Mouse (Mus musculus) embryonic stem cell, embryonic (primary cell): Measurements from ENCODE around the gene Tsnaxip1.

Experiments
- CTCF ChIA-PET, 4 experiments: fragments of 300-600 bp in 2 of 4; fragments of 350-600 bp in 2 of 4; sonication (Branson Sonifier 250); formaldehyde crosslinking; loops; one replicate each; lab custom pipeline; 2022; ENCODE audit warnings: inconsistent platforms in 2 of 4; lab: Charles Lee
- POLR2A ChIA-PET, 4 experiments: fragments of 300-600 bp in 2 of 4; fragments of 350-600 bp in 2 of 4; sonication (Branson Sonifier 250); formaldehyde crosslinking; loops; one replicate each; lab custom pipeline; 2022; ENCODE audit warnings: antibody characterized with exemption in 4 of 4, inconsistent platforms in 1 of 4; lab: Charles Lee

Gene Tsnaxip1

GRCm38 (mm10) chr8:105866364-105867029, 39.0 kb downstream of the Tsnaxip1 start:
- ChIA-PET POLR2A (interaction anchor here in 3 of 4 experiments (0.5 to 5.1 kb wide), 22 partner anchors 10 to 191 kb away, joined by 3 to 58 read pairs (median 4); partner anchors contain the start of genes Thap11 (in 2 of the 3), Edc4 (in 1 of the 3), Nrn1l (in 1 of the 3) and Pskh1 (in 1 of the 3)), CTCF (interaction anchor here (0.6 to 3.0 kb wide), 16 partner anchors 11 to 152 kb away, joined by 3 to 28 read pairs (median 5); partner anchors contain the start of genes Thap11 (in 3 of the 4), Nrn1l (in 1 of the 4), Pskh1 (in 1 of the 4) and Ranbp10 (in 1 of the 4))

- CTCF ChIA-PET, result no interaction called here
- POLR2A ChIA-PET, result interaction anchor here in 2 of 4 experiments (0.9 to 8.4 kb wide), 12 partner anchors 9 to 75 kb away, joined by 3 to 58 read pairs (median 5); partner anchors contain the start of genes Nutf2 (in 2 of the 2), Nrn1l (in 1 of the 2), Pskh1 (in 1 of the 2) and Thap11 (in 1 of the 2)
Observed at GRCm38 (mm10) chr8:105874301-105874700, 46.8 kb downstream of the Tsnaxip1 start.

- CTCF ChIA-PET, result interaction anchor here in 1 of 4 experiments (0.6 kb wide), 2 partner anchors 10 to 1868 kb away, joined by 3 to 6 read pairs; no protein-coding TSS in a partner anchor
- POLR2A ChIA-PET, result interaction anchor here in 3 of 4 experiments (0.6 to 8.4 kb wide), 18 partner anchors 11 to 287 kb away, joined by 3 to 58 read pairs (median 7); partner anchors contain the start of genes Nutf2 (in 3 of the 3), Nrn1l (in 2 of the 3) and Pskh1 (in 1 of the 3)
Observed at GRCm38 (mm10) chr8:105880754-105881520, 53.4 kb downstream of the Tsnaxip1 start, which contains the start of gene Edc4. Gene Edc4 (plus strand): TSS chr8:105880881.

GRCm38 (mm10) chr8:105889756-105890465, 62.4 kb downstream of the Tsnaxip1 start:
- ChIA-PET POLR2A (interaction anchor here in 3 of 4 experiments (0.6 to 2.4 kb wide), 14 partner anchors 10 to 307 kb away, joined by 3 to 8 read pairs (median 4); partner anchors contain the start of genes Pskh1 (in 3 of the 3) and Thap11 (in 1 of the 3)), CTCF (interaction anchor here (0.5 to 2.2 kb wide), 5 partner anchors 24 to 337 kb away, joined by 3 to 7 read pairs (median 3); no protein-coding TSS in a partner anchor)

- CTCF ChIA-PET, result interaction anchor here in 2 of 4 experiments (0.7 to 2.2 kb wide), 3 partner anchors 25 to 166 kb away, joined by 3 to 7 read pairs (median 3); no protein-coding TSS in a partner anchor
- POLR2A ChIA-PET, result interaction anchor here in 3 of 4 experiments (0.5 to 1.8 kb wide), 15 partner anchors 8 to 308 kb away, joined by 3 to 8 read pairs (median 4); partner anchors contain the start of gene Pskh1 (in 3 of the 3)
Observed at GRCm38 (mm10) chr8:105890870-105891269, 63.3 kb downstream of the Tsnaxip1 start.

- ChIA-PET POLR2A (interaction anchor here in 3 of 4 experiments (0.5 to 4.0 kb wide), 20 partner anchors 8 to 382 kb away, joined by 3 to 19 read pairs (median 5); partner anchors contain the start of genes Nutf2 (in 3 of the 3), Edc4 (in 1 of the 3), Pskh1 (in 1 of the 3) and Ranbp10 (in 1 of the 3)), CTCF (interaction anchor here (0.6 to 3.6 kb wide), 11 partner anchors 9 to 287 kb away, joined by 3 to 23 read pairs (median 5); partner anchors contain the start of gene Ripor1 (in 1 of the 4))
Observed at GRCm38 (mm10) chr8:105892432-105892831, 64.9 kb downstream of the Tsnaxip1 start.

GRCm38 (mm10) chr8:105893339-105893738, 65.8 kb downstream of the Tsnaxip1 start, which contains the start of gene Nrn1l:
Gene Nrn1l (plus strand): TSS chr8:105893567.
- ChIA-PET POLR2A (interaction anchor here in 3 of 4 experiments (0.6 to 4.0 kb wide), 26 partner anchors 8 to 318 kb away, joined by 3 to 19 read pairs (median 4); partner anchors contain the start of genes Nutf2 (in 3 of the 3), Edc4 (in 2 of the 3), Carmil2 (in 1 of the 3) and Ranbp10 (in 1 of the 3)), CTCF (interaction anchor here (0.6 to 3.6 kb wide), 13 partner anchors 14 to 549 kb away, joined by 3 to 23 read pairs (median 3); partner anchors contain the start of gene Nutf2 (in 2 of the 4))
